Mouse (Mus musculus) right cerebral cortex, adult 2 months (tissue): Measurements from ENCODE around the gene Dkkl1.

Experiments used
- DNase-seq, 2 experiments: peaks; one replicate each; pipeline ENCODE4 v3.0.0; 2021 to 2022; ENCODE audit warnings: low spot score in 2 of 2

Gene Dkkl1

DNA sequence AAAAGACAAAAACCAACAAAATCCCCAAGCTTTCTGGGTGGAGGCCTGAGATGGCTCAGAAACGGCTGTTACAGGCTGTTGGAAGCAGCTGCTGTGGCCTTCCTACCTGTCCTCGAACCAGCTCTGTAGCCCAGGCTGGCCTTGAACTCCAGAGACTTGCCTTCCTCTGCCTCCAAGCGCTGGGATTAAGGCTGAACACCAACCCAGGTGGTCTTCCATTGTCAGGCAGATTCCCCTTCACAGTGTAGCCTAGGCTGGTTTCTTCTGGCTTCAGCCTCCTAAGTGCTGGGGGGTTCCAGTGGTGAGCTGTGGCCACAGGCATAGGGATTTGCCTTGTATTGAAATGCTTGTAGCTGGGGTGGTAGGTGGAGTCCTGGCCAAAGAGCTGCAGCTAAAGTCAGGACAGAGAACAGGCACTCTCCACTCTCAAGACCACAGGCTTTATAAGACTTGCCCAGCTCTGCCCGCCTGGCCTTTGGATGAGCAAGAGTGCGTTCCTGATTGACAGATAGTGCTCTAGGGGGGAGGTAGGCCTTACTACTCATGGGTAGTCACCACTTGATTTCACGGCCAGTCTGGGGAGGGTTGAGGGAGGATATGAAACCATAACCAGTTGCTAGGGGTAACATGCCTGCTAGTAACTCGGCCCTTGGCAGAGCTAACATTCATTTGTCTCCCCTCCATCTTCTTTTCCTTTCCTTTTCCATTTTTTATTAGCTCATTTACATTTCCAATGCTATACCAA is 17.7 kb upstream of the Dkkl1 start:
- no peak for DNase-seq

DNA sequence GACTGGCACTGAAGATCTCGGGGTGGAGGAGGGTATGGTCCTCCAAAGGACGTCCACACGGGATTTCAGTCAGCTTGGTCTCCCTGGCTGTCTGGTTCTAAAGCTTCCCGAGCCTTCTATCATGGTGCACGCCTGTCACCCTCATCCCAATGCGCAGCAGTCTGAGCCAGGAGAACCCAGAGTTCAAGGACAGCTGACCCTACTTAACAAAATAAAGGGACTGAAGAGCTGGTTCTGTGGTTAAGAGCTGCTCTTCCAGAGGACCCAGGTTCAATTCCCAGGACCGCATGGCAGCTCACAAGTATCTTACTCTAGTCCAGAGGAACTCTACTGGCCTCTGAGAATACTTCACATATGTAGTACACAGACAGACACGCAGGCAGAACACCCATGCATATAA is 17.1 kb upstream of the Dkkl1 start:
- no peak for DNase-seq

DNA sequence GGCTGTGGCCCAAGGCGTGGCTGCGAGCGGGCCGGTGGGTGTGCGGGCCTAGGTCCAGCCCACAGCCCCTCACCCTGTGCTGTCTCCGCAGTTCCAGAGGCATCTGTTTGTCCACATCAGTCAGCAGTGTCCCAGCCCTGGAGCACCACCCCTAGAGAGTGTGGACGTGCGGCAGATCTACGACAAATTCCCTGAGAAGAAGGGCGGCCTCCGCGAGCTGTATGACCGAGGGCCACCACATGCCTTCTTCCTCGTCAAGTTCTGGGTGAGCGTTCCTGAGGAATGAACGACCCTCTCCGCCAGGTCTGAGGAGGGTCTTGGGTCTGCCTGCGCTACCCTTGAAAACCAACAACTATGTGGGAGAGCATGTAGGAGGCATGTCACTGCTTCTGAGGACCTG is 16.6 kb upstream of the Dkkl1 start:
- DNase-seq: no peak

- DNase-seq: no peak
These were observed 14.5 kb upstream of the Dkkl1 start for GRCm38 (mm10) chr7:45226421-45226820.

- no peak for DNase-seq
These were observed 12.9 kb upstream of the Dkkl1 start for GRCm38 (mm10) chr7:45224826-45225225.

GRCm38 (mm10) chr7:45221680-45222079 is 9.7 kb upstream of the Dkkl1 start:
- no peak for DNase-seq

DNA sequence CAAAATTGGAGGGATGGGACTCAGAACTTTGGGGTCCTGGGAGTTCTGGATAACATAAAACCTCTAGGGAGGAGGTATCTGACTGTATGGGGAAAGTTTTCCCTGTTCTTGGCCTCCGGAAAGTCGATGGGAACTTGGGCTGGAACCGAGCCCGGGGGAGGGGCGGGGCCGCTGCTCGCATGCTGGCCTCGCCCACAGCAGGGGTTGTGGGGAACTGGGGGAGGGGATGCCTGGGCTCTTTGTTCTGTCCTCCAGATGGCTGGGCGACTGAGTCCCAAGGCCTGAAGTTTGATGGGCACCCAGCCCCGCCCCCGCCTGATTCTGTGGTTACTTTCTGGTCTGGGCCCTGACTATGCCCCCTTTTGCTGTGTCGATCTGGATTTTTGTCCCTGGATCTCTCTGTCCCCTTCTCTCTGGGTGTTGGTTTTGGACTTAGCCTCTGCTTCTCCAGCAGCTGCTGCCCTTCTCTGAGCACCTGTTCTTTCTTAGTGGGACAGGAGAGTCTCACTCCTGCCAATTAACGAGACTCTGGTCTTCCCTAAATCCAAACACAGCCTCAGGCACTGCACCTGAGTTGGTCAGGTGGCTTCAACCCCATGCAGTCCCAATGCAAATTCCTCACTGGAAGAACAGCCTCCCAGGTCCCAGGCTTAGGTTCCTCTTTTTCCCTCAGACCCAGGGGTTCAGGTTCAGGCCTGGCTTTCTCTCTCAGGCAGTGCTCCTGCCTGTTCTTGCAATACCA is 4.7 kb upstream of the Dkkl1 start:
- DNase-seq: no peak

DNA sequence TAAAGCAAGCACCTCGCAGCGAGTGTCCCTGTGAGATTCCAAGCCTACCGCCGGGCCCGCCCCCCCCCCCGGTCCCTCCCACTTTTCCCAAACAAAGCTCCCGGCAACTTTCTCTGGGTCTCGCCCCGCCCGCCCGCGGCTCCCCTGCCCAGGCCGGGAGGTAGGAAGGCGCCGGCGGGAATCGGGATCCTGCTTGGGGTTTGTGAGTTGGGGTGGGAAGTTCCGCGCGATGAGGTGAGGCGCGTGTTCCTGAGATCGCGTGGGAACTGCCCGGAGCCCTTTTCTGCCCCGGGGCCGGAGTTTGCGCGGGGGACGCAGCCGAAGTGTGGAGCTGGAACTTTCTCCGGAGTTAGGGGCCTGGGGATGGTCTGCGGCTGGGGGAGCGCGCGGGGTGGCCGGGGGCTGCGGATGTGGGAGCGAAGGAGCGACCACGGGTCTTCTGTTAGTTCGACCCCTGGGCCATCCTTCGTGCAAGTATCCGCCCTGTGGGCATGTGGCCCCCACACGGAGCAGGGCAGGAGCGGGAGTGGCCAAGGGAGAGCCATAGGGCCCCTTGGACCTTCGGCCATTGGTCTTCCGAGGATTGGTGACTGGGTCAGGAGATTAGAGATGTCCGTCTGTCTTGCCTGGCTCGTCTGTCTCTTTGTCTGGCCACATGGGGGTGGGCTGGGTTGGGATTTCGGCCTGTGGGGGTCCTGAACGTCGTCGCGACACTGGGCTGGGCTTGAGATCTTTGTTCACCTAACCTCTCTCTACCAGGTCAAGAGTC is 3.9 kb upstream of the Dkkl1 start, which contains the start of gene Tead2:
Gene Tead2 (plus strand): TSS at position 81 of the 769 bp plus-strand sequence.
- DNase-seq: no peak

- no peak for DNase-seq
These were observed 1.8 kb upstream of the Dkkl1 start for GRCm38 (mm10) chr7:45213708-45214107.

GRCm38 (mm10) chr7:45212356-45212755 is 409 bp upstream of the Dkkl1 start:
- DNase-seq: no peak

DNA sequence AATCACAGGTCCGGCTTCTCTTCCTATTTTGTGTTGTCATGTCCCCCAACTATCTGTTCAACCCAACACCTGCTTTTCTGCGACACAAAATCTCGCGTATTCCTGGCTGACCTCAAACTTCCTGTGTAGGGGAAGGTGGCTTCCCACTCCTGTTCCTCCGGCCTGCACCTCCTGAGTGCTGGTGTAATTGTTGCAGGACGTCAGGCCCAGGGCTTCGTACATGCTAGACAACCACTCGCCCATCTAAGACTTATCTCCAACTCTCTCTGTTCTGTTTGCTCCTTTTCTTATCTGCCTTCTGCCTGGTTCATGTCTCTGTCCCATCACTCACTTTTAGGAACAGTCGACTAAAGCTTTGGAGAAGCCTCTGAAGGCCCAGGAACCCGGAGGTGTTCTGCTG is 877 bp downstream of the Dkkl1 start:
- DNase-seq: no peak

DNA sequence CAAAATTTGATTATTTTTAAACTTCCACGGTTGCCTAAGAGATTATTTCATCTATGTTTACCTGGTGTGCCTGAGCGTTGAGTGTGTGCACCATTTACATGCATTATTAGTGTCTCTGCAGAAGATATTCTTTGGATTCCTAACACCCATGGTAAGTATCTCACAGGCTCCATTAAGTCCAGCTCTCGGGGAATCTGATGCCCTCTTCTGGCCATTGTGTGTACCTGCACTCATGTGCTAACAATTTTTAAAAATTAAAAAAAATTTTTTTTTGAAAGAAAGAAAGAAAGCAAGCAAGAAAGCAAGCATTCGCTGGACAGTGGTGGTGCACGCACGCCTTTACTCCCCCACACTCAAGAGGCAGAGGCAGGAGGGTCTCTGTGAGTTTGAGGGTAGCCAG is 3.7 kb downstream of the Dkkl1 start:
- DNase-seq: no peak

DNA sequence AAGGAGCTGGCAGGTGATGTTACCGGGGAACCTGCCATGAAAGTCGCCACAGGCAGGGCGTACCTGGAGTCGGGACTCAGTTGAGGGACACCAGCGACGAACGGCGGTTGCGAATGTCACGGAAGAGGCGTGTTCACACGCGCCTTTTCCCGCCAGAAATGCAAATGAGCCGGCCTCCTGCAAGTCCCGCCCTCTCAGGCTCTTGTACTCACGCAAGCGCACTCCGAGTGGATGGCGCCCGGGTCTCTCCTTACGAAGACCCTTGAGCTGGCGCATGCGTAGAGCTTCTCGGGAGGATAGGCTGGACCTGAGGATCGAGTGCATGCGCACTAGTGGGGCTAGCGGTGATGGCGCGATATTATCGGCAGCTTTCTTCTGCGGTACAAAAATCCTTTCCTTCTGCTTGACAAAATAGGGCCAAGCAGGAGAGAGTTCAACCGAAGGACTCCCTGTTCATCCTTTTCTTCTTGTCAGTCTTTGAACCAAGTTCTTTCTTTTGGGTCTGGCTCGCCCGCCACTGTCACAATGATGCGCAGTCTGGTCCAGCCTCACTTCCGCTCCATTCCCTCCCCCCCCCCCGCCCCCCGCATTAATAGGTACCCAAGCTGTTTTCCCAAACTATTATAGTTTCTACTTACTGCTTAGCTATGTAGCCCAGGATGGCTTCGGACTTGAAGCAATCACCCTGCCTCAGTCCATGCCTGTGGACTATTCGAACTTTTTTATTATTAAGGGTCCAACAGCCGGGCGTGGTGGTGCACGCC is 7.4 kb downstream of the Dkkl1 start, which contains the start of gene Ccdc155:
Gene Ccdc155 (minus strand): TSS at position 513 of the 764 bp plus-strand sequence.
- DNase-seq: peak; percentile 91 to 93

DNA sequence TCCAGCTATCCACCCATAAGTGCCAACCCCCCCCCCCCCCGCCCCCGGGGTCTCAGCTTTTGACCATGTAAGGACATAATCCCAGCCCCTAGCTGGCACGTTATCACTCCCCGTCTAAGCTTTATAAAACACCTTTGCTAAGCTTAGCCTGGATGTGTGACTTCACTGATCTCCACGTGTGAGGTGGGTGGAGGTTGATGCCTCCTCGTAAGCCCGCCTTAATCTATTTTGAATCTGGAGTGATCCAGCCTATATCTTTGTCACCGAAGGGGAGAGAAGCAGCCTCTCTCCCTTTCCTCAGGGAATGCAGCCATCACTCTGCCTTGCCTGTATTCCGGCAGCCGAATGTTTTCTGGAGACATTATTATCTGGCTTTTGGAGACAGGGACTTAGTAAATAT is 9.3 kb downstream of the Dkkl1 start:
- DNase-seq: no peak

GRCm38 (mm10) chr7:45198961-45199360 is 13.0 kb downstream of the Dkkl1 start:
- DNase-seq: peak; percentile 46 to 67

GRCm38 (mm10) chr7:45198435-45198834 is 13.5 kb downstream of the Dkkl1 start:
- DNase-seq: peak; percentile 75 to 83

DNA sequence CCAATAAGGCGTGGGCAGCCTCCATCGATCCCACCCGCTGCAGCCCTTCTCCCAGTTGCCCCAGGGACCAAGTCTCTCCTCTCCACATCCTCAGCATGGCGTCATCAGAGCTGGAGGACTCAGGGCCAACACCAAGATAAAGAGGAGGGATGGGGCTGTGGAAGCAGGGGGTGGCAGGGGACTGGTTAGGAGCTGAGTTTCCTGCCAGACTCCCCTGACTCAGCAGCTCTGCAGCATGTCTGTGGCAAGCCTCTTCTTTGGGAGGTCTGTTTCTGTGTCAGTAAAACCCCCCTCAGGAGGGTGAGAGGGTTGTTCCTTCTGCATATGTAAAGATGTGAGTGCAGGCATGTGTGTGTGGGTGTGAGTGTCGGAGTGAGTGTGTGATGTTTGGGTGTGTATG is 15.0 kb downstream of the Dkkl1 start:
- DNase-seq: no peak

- DNase-seq: no peak
These were observed 15.8 kb downstream of the Dkkl1 start for GRCm38 (mm10) chr7:45196176-45196535.

- DNase-seq: no peak
These were observed 16.4 kb downstream of the Dkkl1 start for GRCm38 (mm10) chr7:45195341-45196175.

GRCm38 (mm10) chr7:45193871-45194785 is 17.8 kb downstream of the Dkkl1 start:
- DNase-seq: no peak
